Mouse (Mus musculus) liver, embryonic 11.5 days (tissue): Measurements from ENCODE around the gene Sigirr. TPM values are rescaled to one million over a fixed set of nuclear protein-coding genes. Genes with fewer than 3 reads are reported as not detected.

Source experiments
- ATAC-seq: fragments of 200-750 bp; cut with Nextera tagmentation; replicated peaks from 2 replicates; pipeline ENCODE4 v1.8.0; 2017; ENCODE audit warnings: moderate number of reproducible peaks, mild to moderate bottlenecking, moderate TSS enrichment, moderate library complexity; ENCODE audit not compliant: low FRiP score
- DNase-seq: peaks from one replicate; pipeline ENCODE4 v3.0.0-alpha.2; 2017; ENCODE audit warnings: low spot score
- H3K27ac ChIP-seq: fragments of 300-500 bp; sonication (generic); 2 replicates; pipeline ENCODE4 v1.5.1; 2014; ENCODE audit warnings: mild to moderate bottlenecking, low read depth, low read length, control low read depth
- H3K27me3 ChIP-seq: fragments of 300-500 bp; sonication (generic); replicated peaks from 2 replicates; pipeline ENCODE4 v1.6.1; 2014; ENCODE audit warnings: low read length, mixed read lengths; ENCODE audit not compliant: control insufficient read depth, insufficient read depth
- H3K36me3 ChIP-seq: fragments of 300-500 bp; sonication (generic); 2 replicates; pipeline ENCODE4 v1.6.1; 2014; ENCODE audit warnings: mild to moderate bottlenecking, low read length, moderate library complexity, mixed read lengths; ENCODE audit not compliant: control insufficient read depth, insufficient read depth
- H3K4me1 ChIP-seq: fragments of 300-500 bp; sonication (generic); replicated peaks from 2 replicates; pipeline ENCODE4 v1.6.1; 2014; ENCODE audit warnings: low read length, mixed read lengths; ENCODE audit not compliant: control insufficient read depth, insufficient read depth
- H3K4me2 ChIP-seq: fragments of 300-500 bp; sonication (generic); 2 replicates; pipeline ENCODE4 v1.6.1; 2014; ENCODE audit warnings: mild to moderate bottlenecking, control low read depth, moderate library complexity
- H3K4me3 ChIP-seq: fragments of 300-500 bp; sonication (generic); 2 replicates; pipeline ENCODE4 v1.5.1; 2014; ENCODE audit warnings: low read depth, low read length, control low read depth
- H3K9ac ChIP-seq: fragments of 300-500 bp; sonication (generic); 2 replicates; pipeline ENCODE4 v1.6.1; 2014; ENCODE audit warnings: low read depth, low read length, control low read depth
- H3K9me3 ChIP-seq: fragments of 300-500 bp; sonication (generic); 2 replicates; pipeline ENCODE4 v1.6.1; 2016; ENCODE audit warnings: low read length, inconsistent platforms, mixed read lengths; ENCODE audit not compliant: control insufficient read depth
- WGBS: fragments of 180-500 bp; shearing (Covaris S2); extraction: QIAGEN DNeasy Blood & Tissue Kit; methylation state at CpG from one replicate; pipeline ENCODE4 v1.1.7; 2014; 5-methylcytosine and 5-hydroxymethylcytosine counted together
- polyA plus RNA-seq: library from polyadenylated mRNA; unstranded; fragments of >200 nt; fragmentation: Nextera tagmentation; extraction: Ambion mirVana; gene quantifications from 2 replicates; pipeline ENCODE4 v1.2.1, GENCODE M21; 2014

Sigirr gene
- polyA plus RNA-seq, 1 experiment from 2014 or later: 23.5 TPM

DNA sequence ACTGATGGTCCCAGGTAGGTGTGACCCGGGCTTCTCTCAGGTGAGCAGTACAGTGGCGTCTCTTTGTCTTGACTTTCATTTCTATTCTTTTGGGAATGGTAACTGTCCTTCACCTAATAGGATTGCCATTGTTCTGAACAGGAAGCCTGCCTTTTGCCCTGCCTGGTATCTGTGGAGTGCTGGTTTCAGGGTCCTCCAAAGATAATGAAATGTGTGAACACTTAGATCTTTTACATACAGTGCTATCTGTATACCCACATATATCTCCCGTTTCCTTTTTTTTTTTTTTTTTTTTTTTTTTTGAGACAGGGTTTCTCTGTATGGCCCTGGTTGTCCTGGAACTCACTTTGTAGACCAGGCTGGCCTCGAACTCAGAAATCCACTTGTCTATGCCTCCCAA is 41.0 kb upstream of the Sigirr start:
- Histone ChIP-seq H3K27ac (peak overlapping the region; percentile 38; the same call in 1 of the 2 replicates), H3K4me1 (peaks cover 37% of the 10 kb centered on the region), H3K9me3 (no peaks in the 10 kb centered on the region), H3K4me2 (no peak overlapping the region), H3K36me3 (peaks cover 48% of the 10 kb centered on the region), H3K9ac (no peak overlapping the region), H3K4me3 (no peak overlapping the region), H3K27me3 (no peaks in the 10 kb centered on the region)
- WGBS: 72% methylated on average over 4 of the region's 4 CpGs
- ATAC-seq (peak; percentile 26), DNase-seq (no peak)

DNA sequence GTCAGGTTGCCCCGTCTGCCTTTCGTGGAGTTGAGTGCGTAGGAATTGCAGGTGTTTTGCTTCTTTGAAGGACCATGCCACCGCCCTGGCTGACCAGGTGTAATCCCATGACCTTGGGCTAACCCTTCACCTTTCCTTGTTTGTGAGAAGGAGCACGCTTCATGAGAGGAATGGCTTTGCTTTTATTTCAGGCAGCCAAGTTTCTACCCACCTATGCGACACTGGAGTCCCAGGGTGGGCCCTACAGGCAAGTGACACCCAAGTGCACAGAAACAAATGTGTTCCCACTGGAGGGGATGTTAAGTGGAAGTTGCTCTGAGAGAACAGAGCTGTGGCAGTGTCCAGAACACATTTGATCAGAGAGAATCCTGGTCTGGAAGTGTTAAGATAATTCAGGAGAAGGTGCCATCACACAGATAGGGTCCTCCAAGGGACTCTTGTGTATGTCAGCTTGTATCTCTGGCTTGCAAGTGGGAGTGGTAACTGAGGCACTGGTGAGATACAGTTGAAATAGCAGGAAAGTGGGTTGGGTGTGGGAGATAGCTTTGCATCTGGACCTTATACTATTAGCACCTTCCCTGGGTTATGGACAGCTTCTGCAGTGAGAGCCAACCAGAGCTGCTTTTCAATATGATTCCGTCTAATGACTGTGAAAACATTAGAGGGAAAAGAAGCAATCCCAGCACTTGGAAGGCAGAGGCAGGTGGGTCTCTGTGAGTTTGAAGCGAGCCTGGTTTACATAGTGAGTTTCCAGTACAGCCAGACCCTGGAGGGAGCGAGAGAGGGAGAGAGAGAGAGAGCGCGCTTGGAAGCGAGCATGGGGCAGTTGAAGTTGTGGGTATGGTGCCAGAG is 31.8 kb upstream of the Sigirr start:
- Histone ChIP-seq H3K9me3 (no peaks in the 10 kb centered on the region), H3K4me3 (peak overlapping the region; percentile 87), H3K27ac (peak overlapping the region; percentile 94), H3K36me3 (peaks cover 19% of the 10 kb centered on the region), H3K9ac (peak overlapping the region; percentile 87), H3K4me2 (peak overlapping the region; percentile 87), H3K4me1 (peaks cover 32% of the 10 kb centered on the region), H3K27me3 (no peaks in the 10 kb centered on the region)
- DNase-seq (peak; percentile 62), ATAC-seq (peak; percentile 87)
- 45% methylated on average over 12 of the region's 12 CpGs for WGBS

DNA sequence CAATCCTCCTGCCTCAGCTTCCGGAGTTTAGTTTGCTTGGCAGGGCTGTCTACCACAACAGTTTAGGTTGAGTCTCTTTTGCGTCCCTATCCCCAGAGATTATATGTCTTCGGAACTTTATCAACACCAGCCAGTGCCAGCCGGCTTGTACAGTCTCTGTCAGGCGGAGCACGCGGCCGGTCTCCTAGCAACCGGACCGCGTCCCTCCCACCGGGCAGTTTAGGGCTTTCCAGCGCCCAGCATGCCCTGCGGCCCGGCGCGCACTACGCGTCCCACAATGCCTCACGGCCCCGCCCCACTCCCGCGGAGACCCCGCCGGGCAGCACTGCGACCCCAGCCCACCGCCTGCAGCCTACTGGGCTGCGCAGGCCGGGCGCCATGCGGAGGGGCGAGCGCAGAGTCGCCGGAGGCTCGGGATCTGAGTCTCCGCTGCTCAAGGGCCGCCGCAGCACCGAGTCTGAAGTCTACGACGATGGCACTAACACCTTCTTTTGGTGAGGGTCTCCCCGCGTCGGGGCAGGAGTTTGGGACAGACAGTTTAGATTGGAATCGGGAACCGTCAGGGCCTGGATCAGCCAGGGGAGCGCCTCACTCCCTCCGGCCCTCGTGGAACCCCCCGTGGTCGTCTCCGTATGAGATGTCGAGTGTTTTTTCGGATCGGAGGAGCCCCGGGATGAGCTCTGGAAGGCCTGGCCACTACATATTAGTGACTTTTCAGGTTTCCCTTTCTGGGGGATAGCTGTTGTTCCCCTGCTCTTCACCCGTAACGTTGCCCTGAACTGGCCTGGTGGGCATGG is 30.9 kb upstream of the Sigirr start:
- Histone ChIP-seq H3K4me1 (peaks cover 32% of the 10 kb centered on the region), H3K36me3 (peaks cover 11% of the 10 kb centered on the region), H3K9ac (peak overlapping the region; percentile 87), H3K4me2 (peak overlapping the region; percentile 87), H3K9me3 (no peaks in the 10 kb centered on the region), H3K27me3 (no peaks in the 10 kb centered on the region), H3K27ac (peak overlapping the region; percentile 94), H3K4me3 (peak overlapping the region; percentile 87)
- DNase-seq (peak; percentile 94), ATAC-seq (peak; percentile 92)
- WGBS: under 1% methylated on average over 59 of the region's 59 CpGs

DNA sequence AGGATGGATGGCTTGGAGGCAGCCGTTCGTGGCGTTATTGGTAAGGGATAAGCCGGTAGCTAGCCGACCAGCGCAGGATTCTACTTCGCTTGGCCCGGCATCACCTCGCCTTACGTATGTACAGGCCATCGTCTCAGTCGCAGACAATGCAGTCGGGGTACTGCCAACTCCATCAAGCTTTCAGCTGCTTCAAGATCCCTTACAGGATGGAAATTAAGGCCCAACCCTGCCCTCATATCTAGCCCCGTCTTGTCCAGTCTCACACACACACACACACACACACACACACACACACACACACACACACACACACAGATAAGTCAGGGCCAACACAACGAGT is 23.1 kb upstream of the Sigirr start:
- Histone ChIP-seq H3K9me3 (no peaks in the 10 kb centered on the region), H3K36me3 (no peaks in the 10 kb centered on the region), H3K27ac (peak overlapping the region; percentile 70), H3K9ac (peak overlapping the region; percentile 65), H3K27me3 (no peaks in the 10 kb centered on the region), H3K4me2 (peak overlapping the region; percentile 68), H3K4me3 (peak overlapping the region; percentile 59), H3K4me1 (peaks cover 32% of the 10 kb centered on the region)
- no peak for DNase-seq
- WGBS: 6% methylated on average over 15 of the region's 15 CpGs
- peak; percentile 2; the same call in 1 of the 2 replicates for ATAC-seq

DNA sequence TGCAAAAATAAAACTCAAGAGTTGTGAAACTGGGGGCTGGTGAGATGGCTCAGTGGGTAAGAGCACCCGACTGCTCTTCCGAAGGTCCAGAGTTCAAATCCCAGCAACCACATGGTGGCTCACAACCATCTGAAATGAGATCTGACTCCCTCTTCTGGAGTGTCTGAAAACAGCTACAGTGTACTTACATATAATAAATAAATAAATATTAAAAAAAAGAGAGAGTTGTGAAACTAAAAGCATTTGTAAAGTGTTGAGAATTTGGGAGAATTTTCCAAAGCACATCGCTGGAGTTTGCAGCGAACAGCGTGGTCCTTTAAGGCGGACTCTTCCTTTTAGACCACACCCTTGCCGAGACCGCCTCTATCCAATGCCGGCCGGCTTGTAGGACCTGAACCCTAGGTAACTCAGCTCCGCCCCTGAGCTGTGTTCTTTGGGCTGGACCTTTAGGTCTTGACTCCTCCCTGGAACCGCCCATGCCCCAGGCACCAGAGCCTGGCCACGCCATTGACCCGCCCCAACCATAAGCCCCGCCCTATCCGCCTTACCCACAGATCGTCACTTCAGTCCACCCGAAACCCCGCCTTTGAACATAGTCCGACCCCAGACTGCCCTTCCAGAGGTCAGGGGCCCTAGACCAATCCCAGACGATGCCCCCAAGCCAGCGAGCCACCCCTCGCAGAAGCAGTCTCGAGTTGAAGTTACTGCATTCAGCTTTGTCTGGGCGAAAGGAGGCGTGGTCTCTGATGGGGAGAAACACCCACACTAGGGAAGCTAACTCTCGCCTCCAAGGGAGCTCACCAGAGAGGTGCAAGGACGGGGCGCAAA is 22.5 kb upstream of the Sigirr start:
- H3K4me3 ChIP-seq: peak overlapping the region; percentile 59
- H3K9me3 ChIP-seq: no peaks in the 10 kb centered on the region
- peak overlapping the region; percentile 65 for H3K9ac ChIP-seq
- under 1% methylated on average over 29 of the region's 29 CpGs for WGBS
- H3K27ac ChIP-seq: peak overlapping the region; percentile 70
- peak; percentile 98 for ATAC-seq
- no peaks in the 10 kb centered on the region for H3K36me3 ChIP-seq
- DNase-seq: peak; percentile 97
- 0 out of 2 replicates have a peak, but pooled peaks cover 2% of the 10 kb centered on the region for H3K27me3 ChIP-seq
- H3K4me2 ChIP-seq: peak overlapping the region; percentile 68
- peaks cover 36% of the 10 kb centered on the region for H3K4me1 ChIP-seq

DNA sequence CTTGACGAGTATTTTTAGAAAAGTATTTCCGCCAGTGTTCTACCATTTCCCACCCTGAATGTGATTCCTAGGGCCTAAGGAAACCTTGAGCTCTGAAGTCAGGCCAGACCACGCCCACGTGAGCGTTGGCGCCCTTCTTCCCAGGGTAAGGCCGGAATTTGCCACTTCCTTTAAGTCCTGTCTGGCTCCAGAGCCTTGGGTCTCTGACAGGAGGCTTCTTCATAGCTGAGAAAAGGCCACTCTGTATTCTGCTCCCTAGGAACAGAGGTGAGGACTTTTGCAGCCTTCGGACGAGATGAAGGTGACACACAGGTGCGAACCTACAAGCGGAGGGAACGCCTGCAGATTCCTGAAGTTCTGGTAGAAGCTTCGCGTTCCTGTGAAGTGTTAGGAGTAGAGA is 21.9 kb upstream of the Sigirr start, which contains the start of gene Ptdss2:
Gene Ptdss2 (plus strand): TSS at position 138 of the 400 bp plus-strand sequence.
- H3K4me3 ChIP-seq: peak within 1 kb of the TSS; percentile 59
- peak within 1 kb of the TSS; percentile 70 for H3K27ac ChIP-seq
- ATAC-seq (no peak), DNase-seq (no peak)
- WGBS: 35% methylated on average over 14 of the region's 14 CpGs
- peak within 1 kb of the TSS; percentile 65 for H3K9ac ChIP-seq
- H3K9me3 ChIP-seq: no peaks in the 10 kb centered on the region
- 0 out of 2 replicates have a peak, but pooled peaks cover 5% of the 10 kb centered on the region for H3K27me3 ChIP-seq
- peak within 1 kb of the TSS; percentile 68 for H3K4me2 ChIP-seq
- H3K36me3 ChIP-seq: no peaks in the 10 kb centered on the region
- H3K4me1 ChIP-seq: peaks cover 39% of the 10 kb centered on the region

DNA sequence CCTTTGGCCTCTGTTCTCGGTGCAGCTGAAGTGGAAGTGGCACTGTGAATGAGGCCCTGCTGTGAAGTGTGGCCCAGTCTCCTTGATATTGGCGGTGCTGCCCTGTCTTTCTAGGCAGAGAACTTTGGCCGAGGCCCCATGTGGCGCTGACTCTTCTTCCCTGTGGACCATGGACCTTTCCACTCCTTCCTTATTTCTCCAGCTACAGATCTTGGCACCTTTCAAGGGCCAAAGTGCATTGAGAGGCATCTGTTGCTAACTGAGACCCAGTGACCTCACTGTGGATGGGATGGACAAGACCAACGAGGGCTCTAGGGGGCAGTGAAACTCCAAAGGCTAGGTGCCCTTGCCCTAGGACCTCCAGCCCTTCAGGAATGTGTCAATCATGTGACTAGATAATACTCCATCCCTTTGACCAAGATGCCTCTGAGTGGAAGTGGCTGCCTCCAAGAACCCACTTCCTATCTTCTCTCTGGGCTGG is 20.7 kb upstream of the Sigirr start:
- ATAC-seq: no peak
- 0 out of 2 replicates have a peak, but pooled peaks cover 5% of the 10 kb centered on the region for H3K27me3 ChIP-seq

DNA sequence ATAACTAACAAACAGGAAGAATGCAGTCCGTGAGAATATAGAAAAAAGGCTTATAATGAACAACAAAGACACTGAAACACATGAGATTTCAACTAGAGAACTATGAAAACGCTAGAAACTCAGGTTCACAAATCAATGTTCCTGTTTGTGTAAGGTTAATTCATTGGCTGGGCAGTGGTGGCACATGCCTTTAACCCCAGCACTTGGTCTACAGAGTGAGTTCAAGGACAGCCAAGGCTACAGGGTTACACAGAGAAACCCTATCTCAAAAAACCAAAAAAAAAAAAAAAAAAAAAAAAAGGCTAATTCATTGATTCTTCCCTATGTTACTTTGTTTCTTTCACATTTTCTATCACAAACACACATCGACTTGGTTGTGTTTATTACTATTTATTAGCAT is 20.2 kb upstream of the Sigirr start:
- Histone ChIP-seq H3K4me3 (no peak overlapping the region), H3K4me2 (no peak overlapping the region), H3K9me3 (no peaks in the 10 kb centered on the region), H3K27ac (no peak overlapping the region; the same call in 1 of the 2 replicates), H3K36me3 (no peaks in the 10 kb centered on the region), H3K27me3 (0 out of 2 replicates have a peak, but pooled peaks cover 5% of the 10 kb centered on the region), H3K4me1 (peaks cover 36% of the 10 kb centered on the region), H3K9ac (no peak overlapping the region)
- DNase-seq (no peak), ATAC-seq (no peak)
- WGBS: 69% methylated on average over 3 of the region's 3 CpGs

More for the DNA sequence above, 20.7 kb upstream of the Sigirr start:
- 73% methylated on average over 5 of the region's 5 CpGs for WGBS
- no peak for DNase-seq
- no peak overlapping the region for H3K4me3 ChIP-seq
- H3K27ac ChIP-seq: no peak overlapping the region; the same call in 1 of the 2 replicates
- no peak overlapping the region for H3K9ac ChIP-seq
- H3K36me3 ChIP-seq: no peaks in the 10 kb centered on the region
- no peak overlapping the region for H3K4me2 ChIP-seq
- peaks cover 39% of the 10 kb centered on the region for H3K4me1 ChIP-seq
- no peaks in the 10 kb centered on the region for H3K9me3 ChIP-seq
